Mouse (Mus musculus) E14TG2a.4 (cell line): Measurements from ENCODE around the gene Ppa2.

Experiments used
- H3K27me3 ChIP-seq: 2 replicates; pipeline ENCODE4 v1.6.1; 2014; ENCODE audit warnings: low read length, control low read depth; ENCODE audit not compliant: insufficient read depth
- H3K36me3 ChIP-seq: 2 replicates; pipeline ENCODE4 v1.6.1; 2014; ENCODE audit warnings: low read length, control low read depth; ENCODE audit not compliant: insufficient read depth
- H3K4me1 ChIP-seq: replicated peaks from 2 replicates; pipeline ENCODE4 v1.6.1; 2014; ENCODE audit warnings: low read depth, low read length, control low read depth
- H3K4me3 ChIP-seq: replicated peaks from 2 replicates; pipeline ENCODE4 v1.5.1; 2014; ENCODE audit warnings: mild to moderate bottlenecking, low read length
- H3K9me3 ChIP-seq: 2 replicates; pipeline ENCODE4 v1.6.1; 2014; ENCODE audit warnings: low read length, control low read depth
- CTCF ChIP-seq: conservative IDR thresholded peaks from 2 replicates; pipeline ENCODE4 v1.5.1; 2014; ENCODE audit warnings: low read length
- NANOG ChIP-seq: IDR thresholded peaks from 2 replicates; pipeline ENCODE4 v1.6.1; 2014; ENCODE audit warnings: borderline replicate concordance, low read length, mixed read lengths
- POU5F1 ChIP-seq: IDR thresholded peaks from 2 replicates; pipeline ENCODE4 v1.6.1; 2014; ENCODE audit warnings: low read length, borderline replicate concordance

Gene Ppa2

DNA sequence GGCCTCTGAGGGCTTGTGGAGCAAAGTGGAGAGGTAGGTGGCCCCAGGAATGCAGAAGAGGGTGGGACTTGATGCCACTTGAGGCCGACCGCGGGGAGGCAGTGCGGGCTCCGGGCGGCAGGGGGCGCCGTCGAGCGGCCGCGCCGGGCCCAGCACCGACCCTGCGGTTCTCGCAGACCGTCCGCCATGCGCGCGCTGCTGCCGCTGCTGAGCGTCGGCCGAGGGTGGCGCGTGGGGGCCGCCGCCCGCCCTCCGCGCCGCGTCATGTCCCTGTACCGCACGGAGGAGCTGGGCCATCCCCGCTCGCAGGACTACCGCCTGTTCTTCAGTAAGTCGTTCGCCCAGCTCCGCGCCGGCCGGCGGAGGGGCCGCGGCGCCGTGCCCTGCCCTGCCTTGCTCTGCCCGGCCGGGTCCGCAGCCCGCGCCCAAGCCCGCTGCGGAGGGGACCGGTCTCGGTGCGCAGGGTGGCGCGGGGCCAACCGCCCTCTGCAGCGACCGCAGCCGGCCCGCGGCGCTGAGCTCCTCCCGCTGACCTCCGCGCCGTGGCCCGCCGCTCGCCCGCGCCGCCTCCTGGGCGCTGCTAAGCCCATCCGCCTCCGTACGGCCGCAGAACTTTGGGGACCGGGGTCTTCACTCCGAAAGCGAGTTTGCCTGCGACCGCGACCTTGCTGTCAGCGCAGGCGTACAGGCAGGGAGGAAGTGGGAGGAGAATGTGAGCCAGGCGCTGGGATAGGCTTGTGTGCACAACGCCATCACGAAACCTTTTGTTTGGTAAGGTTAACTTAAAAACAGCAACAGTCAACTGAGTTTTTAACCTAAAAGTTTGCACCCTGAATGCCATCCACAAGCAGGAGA, at the start of gene Ppa2:
Gene Ppa2 (plus strand): TSS at position 157 of the 855 bp plus-strand sequence.
- H3K4me3 ChIP-seq: peak within 1 kb of the TSS; percentile 85
- peaks cover 31% of the 10 kb centered on the region for H3K4me1 ChIP-seq

DNA sequence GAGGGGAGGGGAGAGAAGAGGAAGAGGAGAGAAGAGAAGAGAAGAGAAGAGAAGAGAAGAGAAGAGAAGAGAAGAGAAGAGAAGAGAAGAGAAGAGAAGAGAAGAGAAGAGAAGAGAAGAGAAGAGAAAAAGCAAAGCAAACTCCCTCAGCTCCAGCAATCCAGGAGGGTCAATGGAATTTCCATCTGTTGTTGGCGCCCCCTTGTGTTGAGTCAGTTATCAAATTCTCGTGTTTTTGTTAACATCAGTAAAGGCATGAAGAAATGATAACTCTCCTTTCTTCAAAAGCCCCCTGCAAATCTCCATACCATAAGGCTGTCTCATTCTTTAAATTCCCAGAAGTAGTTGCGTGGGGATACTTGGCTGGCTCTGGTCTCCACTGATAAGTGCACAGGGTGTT, 38.0 kb upstream of the Ppa2 start:
- H3K4me1 ChIP-seq: no peaks in the 10 kb centered on the region
- no peak for TF ChIP-seq NANOG
- TF ChIP-seq CTCF: peak; percentile 25; the same call in 1 of the 2 replicates
- no peaks in the 10 kb centered on the region for H3K9me3 ChIP-seq
- H3K36me3 ChIP-seq: no peaks in the 10 kb centered on the region
- H3K4me3 ChIP-seq: no peak overlapping the region
- no peaks in the 10 kb centered on the region for H3K27me3 ChIP-seq

More for the DNA sequence above, at the start of gene Ppa2:
- Histone ChIP-seq H3K27me3 (no peaks in the 10 kb centered on the region), H3K9me3 (no peaks in the 10 kb centered on the region), H3K36me3 (peaks cover 15% of the 10 kb centered on the region)
- TF ChIP-seq NANOG: no peak
- no peak for TF ChIP-seq POU5F1

DNA sequence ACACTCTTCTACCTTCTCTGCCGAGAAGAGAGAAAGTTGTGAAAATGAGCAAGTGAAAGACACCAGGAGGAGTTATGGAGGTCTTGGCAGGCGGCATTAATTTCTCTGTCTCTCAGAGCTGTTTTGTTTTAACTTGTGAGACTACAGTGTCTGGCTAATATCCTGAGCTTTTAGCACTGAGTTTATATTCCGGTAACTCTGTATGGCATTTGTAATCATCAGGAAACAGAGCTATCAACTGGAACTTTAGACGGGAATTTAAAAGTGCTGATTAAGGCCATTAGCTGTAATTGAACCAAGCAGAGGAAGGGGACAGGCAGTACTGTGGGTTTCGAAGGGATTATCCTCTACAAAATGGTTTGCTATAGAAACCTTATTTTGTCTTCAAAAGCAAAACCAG, 25.3 kb upstream of the Ppa2 start:
- no peak for TF ChIP-seq CTCF
- no peak for TF ChIP-seq NANOG
- no peak for TF ChIP-seq POU5F1
- no peaks in the 10 kb centered on the region for H3K4me1 ChIP-seq
- no peaks in the 10 kb centered on the region for H3K9me3 ChIP-seq
- H3K27me3 ChIP-seq: no peaks in the 10 kb centered on the region
- H3K36me3 ChIP-seq: no peaks in the 10 kb centered on the region
- H3K4me3 ChIP-seq: no peak overlapping the region

DNA sequence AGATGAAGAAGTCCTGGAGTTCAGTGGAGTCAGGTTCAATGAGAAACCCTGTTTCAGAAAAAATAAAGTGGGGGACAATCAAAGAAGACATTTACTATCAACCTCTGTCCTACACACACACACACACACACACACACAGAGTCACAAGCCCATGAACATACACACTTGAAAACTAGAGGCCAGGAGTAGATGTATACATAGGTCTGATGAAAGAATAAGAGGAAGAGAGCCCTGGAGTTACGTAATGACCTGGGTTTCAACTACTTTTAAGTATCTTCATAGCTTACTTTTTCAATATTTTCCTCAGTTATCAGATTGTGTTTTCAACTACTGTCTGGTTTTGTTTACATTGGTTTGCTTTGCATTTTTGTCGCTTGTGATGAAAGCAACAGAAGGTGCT, 21.1 kb upstream of the Ppa2 start:
- Histone ChIP-seq H3K27me3 (no peaks in the 10 kb centered on the region), H3K4me3 (no peak overlapping the region), H3K9me3 (no peaks in the 10 kb centered on the region), H3K36me3 (no peaks in the 10 kb centered on the region), H3K4me1 (no peaks in the 10 kb centered on the region)
- no peak for TF ChIP-seq CTCF
- TF ChIP-seq NANOG: no peak
- no peak for TF ChIP-seq POU5F1

DNA sequence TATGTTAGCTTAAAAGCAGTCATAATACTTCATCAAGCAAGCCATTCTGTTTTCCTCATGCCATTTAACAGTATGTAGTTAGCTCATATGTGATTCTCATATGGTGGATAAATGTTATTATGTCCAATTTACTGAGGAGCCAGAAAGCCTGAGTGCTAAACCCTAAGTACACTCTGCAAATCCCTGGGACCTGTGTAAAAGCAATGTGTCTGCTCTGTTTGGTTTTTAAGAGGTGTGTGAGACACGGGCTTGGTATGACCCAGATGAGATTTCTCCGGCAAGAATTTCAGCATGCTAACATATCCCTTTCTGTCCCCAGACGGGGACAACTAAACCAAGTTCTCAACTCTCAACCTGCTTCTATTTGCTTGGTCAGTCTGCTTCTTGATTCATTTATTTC, 5.6 kb upstream of the Ppa2 start:
- no peak for TF ChIP-seq CTCF
- TF ChIP-seq POU5F1: no peak
- TF ChIP-seq NANOG: no peak
- H3K4me3 ChIP-seq: no peak overlapping the region
- H3K36me3 ChIP-seq: no peaks in the 10 kb centered on the region
- H3K4me1 ChIP-seq: peaks cover 10% of the 10 kb centered on the region
- H3K27me3 ChIP-seq: no peaks in the 10 kb centered on the region
- no peaks in the 10 kb centered on the region for H3K9me3 ChIP-seq

DNA sequence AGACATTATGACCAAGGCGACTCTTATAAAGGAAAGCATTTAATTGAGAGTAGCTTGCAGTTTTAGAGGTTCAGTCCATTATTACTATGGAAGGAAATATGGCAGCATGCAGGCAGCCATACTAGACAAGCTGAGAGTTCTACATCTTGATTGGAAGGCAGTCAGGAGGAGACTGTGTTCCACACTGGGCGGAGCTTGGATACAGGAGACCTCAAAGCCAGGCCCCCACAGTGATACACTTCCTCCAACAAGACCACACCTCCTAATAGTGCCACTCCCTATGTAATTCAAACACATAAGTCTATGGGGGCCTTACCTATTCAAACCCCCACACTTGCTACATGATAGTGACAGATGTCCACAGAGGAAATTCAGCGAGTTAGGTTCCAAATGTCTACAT, 1.5 kb upstream of the Ppa2 start:
- TF ChIP-seq CTCF: no peak
- no peak for TF ChIP-seq NANOG
- TF ChIP-seq POU5F1: no peak
- H3K36me3 ChIP-seq: peaks cover 11% of the 10 kb centered on the region
- no peak overlapping the region for H3K4me3 ChIP-seq
- no peaks in the 10 kb centered on the region for H3K27me3 ChIP-seq
- H3K9me3 ChIP-seq: no peaks in the 10 kb centered on the region
- H3K4me1 ChIP-seq: peaks cover 22% of the 10 kb centered on the region

DNA sequence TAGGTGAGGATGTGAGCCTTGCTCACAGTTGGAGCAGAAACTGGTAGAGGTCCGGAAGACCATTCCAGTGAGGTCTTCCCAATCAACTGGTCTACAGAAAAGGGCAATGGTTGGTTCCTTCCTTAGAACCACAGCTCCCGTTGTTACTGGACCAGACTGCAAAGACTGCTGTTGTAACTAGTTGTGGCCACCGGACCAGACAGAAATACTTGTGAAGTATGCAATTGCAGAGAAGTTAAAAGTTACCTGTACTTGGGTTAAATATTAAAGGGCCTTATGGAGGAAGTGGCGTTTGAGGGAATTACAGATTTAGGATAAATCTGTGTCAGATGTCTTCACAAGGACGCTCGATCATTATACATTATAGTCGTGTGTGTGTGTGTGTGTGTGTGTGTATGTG, 551 bp upstream of the Ppa2 start:
- H3K4me3 ChIP-seq: peak overlapping the region; percentile 85
- peaks cover 31% of the 10 kb centered on the region for H3K4me1 ChIP-seq
- H3K9me3 ChIP-seq: no peaks in the 10 kb centered on the region
- no peaks in the 10 kb centered on the region for H3K27me3 ChIP-seq
- H3K36me3 ChIP-seq: peaks cover 15% of the 10 kb centered on the region
- TF ChIP-seq NANOG (no peak), POU5F1 (no peak), CTCF (no peak)

DNA sequence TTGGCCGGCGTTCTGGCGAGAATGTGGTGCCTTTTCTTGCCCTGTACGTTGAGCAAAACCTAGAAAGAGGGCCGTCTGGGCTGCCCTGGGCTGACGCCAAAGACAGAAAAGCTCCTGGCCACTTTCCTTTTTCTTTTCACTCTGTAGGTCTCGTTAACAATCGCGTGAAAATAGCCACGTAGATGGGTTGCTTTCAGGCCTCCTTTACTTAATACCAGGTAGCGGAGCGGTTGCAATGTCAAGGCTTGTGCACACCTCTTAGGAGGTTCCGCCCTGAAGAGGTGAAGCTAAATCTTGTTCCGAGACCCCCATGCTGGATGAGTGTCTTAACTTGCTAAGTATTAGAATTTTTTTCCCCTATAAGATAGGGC, 884 bp downstream of the Ppa2 start:
- Histone ChIP-seq H3K4me1 (peaks cover 33% of the 10 kb centered on the region), H3K27me3 (no peaks in the 10 kb centered on the region), H3K4me3 (peak overlapping the region; percentile 85), H3K9me3 (no peaks in the 10 kb centered on the region), H3K36me3 (peaks cover 15% of the 10 kb centered on the region)
- no peak for TF ChIP-seq NANOG
- TF ChIP-seq POU5F1: no peak
- no peak for TF ChIP-seq CTCF

DNA sequence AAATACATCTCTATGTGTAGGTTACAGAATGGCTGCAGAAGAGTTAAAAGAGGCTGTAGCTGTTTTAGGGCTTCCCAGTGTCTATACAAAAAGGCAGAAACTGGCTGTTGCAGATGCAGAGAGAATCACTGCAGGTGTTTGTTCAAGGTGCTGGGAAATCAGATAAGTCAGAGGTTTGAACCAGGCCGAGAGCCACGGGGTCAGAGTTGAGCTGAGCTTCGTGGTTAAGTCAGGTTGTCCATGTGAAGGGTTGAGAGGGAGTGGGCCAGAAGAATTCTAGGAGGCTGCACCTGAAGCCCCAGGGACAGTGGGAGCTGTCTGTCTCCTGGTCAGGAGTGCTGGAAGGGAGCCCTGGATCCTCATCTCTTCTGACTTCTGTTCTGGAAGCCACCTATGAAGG, 2.4 kb downstream of the Ppa2 start:
- Histone ChIP-seq H3K4me1 (peaks cover 36% of the 10 kb centered on the region), H3K9me3 (no peaks in the 10 kb centered on the region), H3K4me3 (no peak overlapping the region), H3K36me3 (peaks cover 24% of the 10 kb centered on the region), H3K27me3 (no peaks in the 10 kb centered on the region)
- TF ChIP-seq CTCF: no peak
- TF ChIP-seq NANOG: no peak
- TF ChIP-seq POU5F1: no peak
